8 mouse cellular contexts compared by ENCODE assay signal in the genomic region with DNA sequence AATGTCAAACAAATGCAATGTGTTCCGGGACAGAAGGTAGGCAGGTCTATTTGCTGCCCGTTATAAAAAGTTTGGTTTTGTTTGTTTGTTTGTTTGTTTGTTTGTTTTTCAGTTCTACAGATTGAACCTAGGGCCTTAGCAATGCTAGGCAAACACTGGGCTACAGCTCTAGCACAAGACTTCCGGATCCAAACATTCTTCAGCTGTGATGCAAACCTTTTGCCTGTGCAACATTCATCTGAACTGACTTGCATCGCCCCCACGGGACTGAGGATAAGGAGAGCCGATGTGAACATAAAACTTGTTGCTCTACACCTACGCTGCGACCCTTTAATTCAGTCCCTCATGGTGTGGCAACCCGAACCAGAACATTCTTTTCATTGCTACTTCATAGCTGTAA. TPM values are rescaled to one million over a fixed set of nuclear protein-coding genes. Genes with fewer than 3 reads are reported as not detected.
DNase-seq lines count a peak whose midpoint lies in the region; ATAC-seq and TF ChIP-seq lines count a peak whose summit lies in the region.

No protein-coding gene starts in this region.

- H3K9me3 ChIP-seq in heart, postnatal 0 days (replicated peaks; ENCODE audit: control insufficient read depth, low read length), result no peaks in the 10 kb centered on the region

- peak overlapping the region; percentile 76 for H3K4me3 ChIP-seq in gastrocnemius, adult 2 months
- peak overlapping the region; percentile 92 for H3K4me3 ChIP-seq in heart, postnatal 0 days (ENCODE audit: low read depth, low read length)

- no peak for TF ChIP-seq EP300 in heart, postnatal 0 days (IDR thresholded peaks at IDR 0.05; ENCODE audit: low read depth)

- H3K4me2 ChIP-seq in heart, postnatal 0 days (ENCODE audit: low read depth, low read length), result peak overlapping the region; percentile 80

- no peak for TF ChIP-seq CTCF in gastrocnemius, adult 2 months (IDR thresholded peaks at IDR 0.05)
- TF ChIP-seq CTCF in heart, postnatal 0 days (IDR thresholded peaks at IDR 0.05; ENCODE audit: low read depth), result no peak

- DNase-seq in gastrocnemius, adult 2 months, result no peak
- DNase-seq in gastrocnemius, postnatal 4 days (ENCODE audit: low spot score in 2 of 2), result no peak
- peak; percentile 82 for DNase-seq in NIH3T3 (ENCODE audit: low read depth)
- peak; percentile 44 for DNase-seq in heart, postnatal 0 days (ENCODE audit: low spot score)
- DNase-seq in lung, postnatal 10 days, result peak; percentile 39
- no peak for DNase-seq in left cerebral cortex, postnatal 10 days (ENCODE audit: extremely low spot score in 1 of 2, low spot score in 2 of 2)
- no peak for DNase-seq in cerebellum, postnatal 25 days
- DNase-seq in urinary bladder, adult 18-20 months (ENCODE audit: low spot score in 2 of 2), result no peak

- H3K9ac ChIP-seq in heart, postnatal 0 days (replicated peaks; ENCODE audit: low read depth, low read length), result peak overlapping the region; percentile 65; the same call in 1 of the 2 replicates

- H3K27ac ChIP-seq in gastrocnemius, adult 2 months, result peak overlapping the region; percentile 99
- peak overlapping the region; percentile 93 for H3K27ac ChIP-seq in heart, postnatal 0 days (ENCODE audit: low read depth)

- 48% methylated on average over 9 of the region's 9 CpGs for WGBS in heart, postnatal 0 days

- H3K27me3 ChIP-seq in heart, postnatal 0 days (ENCODE audit: control insufficient read depth, insufficient read depth, low read length), result no peaks in the 10 kb centered on the region

- ATAC-seq in heart, postnatal 0 days (ENCODE audit: insufficient read depth, low read depth), result no peak

- intact Hi-C loops in gastrocnemius, adult 2 months (cut with DNase I), result no loop called here
- intact Hi-C loops in left cerebral cortex, postnatal 10 days (cut with DNase I), result loop anchor here (5.0 kb wide), 1 partner anchor 61 kb away; no protein-coding TSS in a partner anchor

- peaks cover 22% of the 10 kb centered on the region for H3K4me1 ChIP-seq in heart, postnatal 0 days (ENCODE audit: control insufficient read depth, insufficient read depth)

- H3K36me3 ChIP-seq in heart, postnatal 0 days (replicated peaks; ENCODE audit: control insufficient read depth, insufficient read depth, low read length), result no peaks in the 10 kb centered on the region

RNA-seq across cellular contexts. Expression of a gene that starts 1.0 kb away (rescaled TPM):
- 10 to 100 TPM; 21.6 to 23.8 TPM for total RNA-seq in gastrocnemius, adult 2 months (2021)
- 10 to 100 TPM; 38.3 to 39.1 TPM for total RNA-seq in gastrocnemius, postnatal 4 days (2021)
- total RNA-seq in heart, postnatal 0 days (2014; rRNA removed; ENCODE audit: low replicate concordance), result 37.9 and 38.6 TPM in 2 replicates
- polyA plus RNA-seq in heart, postnatal 0 days (2015; fragmentation: Nextera tagmentation; extraction: Ambion mirVana), result 39.0 and 45.8 TPM in 2 replicates
- 10 to 100 TPM; 34.3 to 35.6 TPM for total RNA-seq in left cerebral cortex, postnatal 10 days (2021)

Comparison
In these comparisons a context has a peak if more than half of its experiments do, and no peak if none do; other contexts are left out.
1. DNase-seq: peak in NIH3T3 (single experiment), heart, postnatal 0 days (single experiment) and lung, postnatal 10 days (single experiment); none in gastrocnemius, adult 2 months (single experiment), gastrocnemius, postnatal 4 days (0 of 2), left cerebral cortex, postnatal 10 days (0 of 2), cerebellum, postnatal 25 days (0 of 2) and urinary bladder, adult 18-20 months (0 of 2).